Mouse (Mus musculus) bone marrow, adult 2 months (tissue): ENCODE data around the gene Taf6. TPM values are rescaled to one million over a fixed set of nuclear protein-coding genes. Genes with fewer than 3 reads are reported as not detected.
"Not testable (repeated sequence)": the region's sequence is repeated elsewhere in the genome, so short reads cannot be mapped to it uniquely, and the experiment has no call there.

Experiments
- H3K27ac ChIP-seq: fragments of 200-500 bp; 2 replicates; pipeline ENCODE4 v1.5.1; 2012; ENCODE audit warnings: low read depth, mild to moderate bottlenecking, control low read depth, inconsistent platforms, low read length; ENCODE audit not compliant: control insufficient read depth, poor library complexity, insufficient read depth
- H3K4me1 ChIP-seq: fragments of 200-500 bp; 2 replicates; pipeline ENCODE4 v1.6.1; 2011; ENCODE audit warnings: low read length; ENCODE audit not compliant: control insufficient read depth, insufficient read depth
- H3K4me3 ChIP-seq: fragments of 200-500 bp; replicated peaks from 2 replicates; pipeline ENCODE3; 2011; ENCODE audit warnings: mild to moderate bottlenecking, low read depth, low read length, control low read depth; ENCODE audit not compliant: control insufficient read depth
- CTCF ChIP-seq: fragments of 200-500 bp; IDR thresholded peaks from 2 replicates; pipeline ENCODE4 v1.5.1; 2011; ENCODE audit warnings: low read length, control low read depth; ENCODE audit not compliant: control insufficient read depth, insufficient read depth
- POLR2A ChIP-seq: fragments of 200-500 bp; IDR thresholded peaks from 2 replicates; pipeline ENCODE4 v1.6.1; 2011; ENCODE audit warnings: low read depth, mild to moderate bottlenecking, control low read depth, low read length, borderline replicate concordance; ENCODE audit not compliant: control insufficient read depth
- WGBS: fragments of 180-500 bp; shearing (Covaris S2); methylation state at CpG from one replicate; pipeline ENCODE4 v1.1.7; 2018; 5-methylcytosine and 5-hydroxymethylcytosine counted together
- polyA plus RNA-seq: library from polyadenylated mRNA; stranded (reverse); fragments of >200 nt; gene quantifications from 2 replicates; pipeline ENCODE4 v1.2.4, GENCODE M21; 2011; ENCODE audit warnings: low replicate concordance; ENCODE audit not compliant: missing spikeins, insufficient read depth, insufficient read length

Gene Taf6
- polyA plus RNA-seq, 1 experiment: 31.0 TPM

DNA sequence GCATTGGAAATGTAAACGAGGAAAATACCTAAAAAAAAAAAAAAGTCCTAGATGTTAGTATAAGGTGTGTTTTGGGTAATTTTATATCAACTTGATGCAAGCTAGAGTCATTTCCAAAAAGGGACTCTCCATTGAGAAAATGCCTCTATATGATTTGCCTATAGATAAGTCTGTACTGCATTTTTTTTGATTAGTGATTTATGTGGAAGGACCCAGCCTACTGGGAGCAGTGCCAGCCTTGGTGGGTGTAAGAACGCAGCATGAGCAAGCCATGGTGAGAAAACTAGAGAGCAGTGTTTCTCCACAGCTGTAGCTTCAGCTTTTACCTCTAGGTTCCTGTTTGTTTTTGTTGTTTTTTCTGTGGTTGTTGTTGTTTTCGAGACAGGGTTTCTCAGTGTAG lies 36.0 kb upstream of the Taf6 start:
- Histone ChIP-seq H3K4me1 (peaks cover 1% of the 10 kb centered on the region; the same call in 1 of the 2 replicates), H3K4me3 (no peak overlapping the region), H3K27ac (no peak overlapping the region)
- no peak for TF ChIP-seq POLR2A
- TF ChIP-seq CTCF: no peak
- 11% methylated on average over 3 of the region's 3 CpGs for WGBS

DNA sequence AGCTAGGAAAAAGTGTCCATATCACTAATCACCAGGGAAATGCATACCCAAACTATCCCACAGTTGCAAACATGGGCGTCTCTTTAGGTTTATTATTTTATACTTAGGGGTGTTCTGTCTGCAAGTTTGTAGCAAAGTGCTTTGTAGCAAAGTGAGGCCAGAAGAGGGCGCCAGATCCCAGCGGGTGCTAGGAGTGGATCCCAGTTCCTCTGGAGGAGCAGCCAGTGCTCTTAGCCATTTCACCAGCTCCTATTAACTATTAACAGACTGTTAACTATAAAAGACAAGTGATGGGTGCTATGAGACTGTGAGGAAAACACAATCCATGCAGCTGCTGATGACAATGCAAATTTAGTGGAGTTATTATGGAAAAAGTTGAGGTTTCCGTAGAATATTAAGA lies 34.9 kb upstream of the Taf6 start:
- 13% methylated on average over 4 of the region's 4 CpGs for WGBS
- no peak overlapping the region for H3K27ac ChIP-seq
- H3K4me3 ChIP-seq: no peak overlapping the region
- H3K4me1 ChIP-seq: peaks cover 1% of the 10 kb centered on the region; the same call in 1 of the 2 replicates
- TF ChIP-seq POLR2A: no peak
- TF ChIP-seq CTCF: peak; percentile 94

GRCm38 (mm10) chr5:138219864-138220263 lies 32.6 kb upstream of the Taf6 start:
- no peak overlapping the region for H3K4me3 ChIP-seq
- no peak overlapping the region for H3K27ac ChIP-seq
- TF ChIP-seq POLR2A: no peak
- TF ChIP-seq CTCF: no peak
- H3K4me1 ChIP-seq: no peaks in the 10 kb centered on the region; the same call in 1 of the 2 replicates
- 59% methylated on average over 2 of the region's 2 CpGs for WGBS

DNA sequence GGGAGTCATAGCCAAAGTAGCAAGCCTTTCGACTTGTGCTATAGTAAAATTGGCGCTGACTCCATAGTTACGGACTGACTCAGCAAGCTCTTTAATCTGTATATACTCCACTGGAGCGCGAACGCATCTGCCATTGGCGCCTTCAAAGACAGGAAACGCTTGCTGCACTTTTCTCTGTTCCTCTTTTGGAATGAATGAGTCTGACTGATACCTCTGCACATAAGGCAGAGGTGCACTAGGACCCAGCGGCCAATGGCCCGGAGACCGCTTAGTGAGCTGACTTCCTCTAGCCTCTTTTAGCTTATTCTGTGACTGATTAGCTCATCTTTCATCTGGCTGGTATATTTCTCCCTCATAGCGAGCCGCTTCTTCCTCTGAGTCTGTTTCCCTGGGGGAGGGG lies 29.4 kb upstream of the Taf6 start:
- 91% methylated on average over 13 of the region's 13 CpGs for WGBS
- not testable (repeated sequence) for H3K4me1 ChIP-seq, H3K4me3 ChIP-seq

DNA sequence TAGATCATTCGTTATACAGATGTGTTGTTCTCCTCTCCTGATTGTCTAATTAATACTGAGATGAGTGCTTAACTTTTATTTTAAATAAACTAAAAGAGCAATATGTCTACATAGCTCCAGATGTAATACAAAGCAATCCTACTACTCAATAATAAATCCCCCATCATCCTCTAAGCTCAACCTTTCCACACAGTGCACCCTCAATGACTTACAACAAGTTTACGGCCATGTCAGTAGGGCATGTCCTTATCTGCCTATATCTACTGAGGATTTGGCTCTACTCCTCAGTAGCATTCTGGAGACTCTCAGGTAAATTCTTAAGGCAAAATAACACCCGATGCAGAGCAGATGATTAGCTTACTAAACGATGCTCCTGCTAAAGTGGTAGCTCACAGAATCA lies 20.6 kb upstream of the Taf6 start:
- 72% methylated on average over 4 of the region's 4 CpGs for WGBS
- no peaks in the 10 kb centered on the region; the same call in 1 of the 2 replicates for H3K4me1 ChIP-seq

More for the DNA sequence above, 29.4 kb upstream of the Taf6 start:
- H3K27ac ChIP-seq: not testable (repeated sequence)

GRCm38 (mm10) chr5:138207253-138207652 lies 20.0 kb upstream of the Taf6 start:
- Histone ChIP-seq H3K27ac (no peak overlapping the region), H3K4me1 (no peaks in the 10 kb centered on the region; the same call in 1 of the 2 replicates), H3K4me3 (no peak overlapping the region)
- 68% methylated on average over 1 of the region's 1 CpGs for WGBS
- TF ChIP-seq POLR2A: no peak
- TF ChIP-seq CTCF: no peak

More for the DNA sequence above, 20.6 kb upstream of the Taf6 start:
- H3K27ac ChIP-seq: no peak overlapping the region
- no peak overlapping the region for H3K4me3 ChIP-seq
- TF ChIP-seq POLR2A (no peak), CTCF (no peak)

DNA sequence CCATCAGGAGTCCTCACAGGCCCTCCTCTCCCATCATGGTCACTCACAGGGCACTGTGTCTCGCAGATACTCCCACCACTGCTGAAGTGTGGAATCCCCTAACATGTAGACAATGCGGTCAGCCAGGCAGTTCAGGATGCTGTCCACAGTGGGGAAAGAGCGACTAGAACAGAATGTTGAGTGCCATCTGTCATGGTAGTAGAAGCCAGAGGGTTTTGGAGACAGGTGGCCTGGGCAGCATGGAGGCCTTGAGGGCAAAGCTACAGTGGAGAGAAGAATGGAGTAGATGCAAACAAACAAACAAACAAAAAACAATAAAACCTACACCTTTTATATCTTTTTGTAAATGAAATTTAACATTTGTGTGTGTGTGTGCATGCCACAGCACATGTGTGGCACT lies 14.8 kb upstream of the Taf6 start:
- 87% methylated on average over 3 of the region's 3 CpGs for WGBS
- Histone ChIP-seq H3K4me1 (no peaks in the 10 kb centered on the region), H3K27ac (no peak overlapping the region), H3K4me3 (no peak overlapping the region)
- no peak for TF ChIP-seq POLR2A
- no peak for TF ChIP-seq CTCF

GRCm38 (mm10) chr5:138199576-138199975 lies 12.3 kb upstream of the Taf6 start:
- Histone ChIP-seq H3K27ac (no peak overlapping the region), H3K4me1 (no peaks in the 10 kb centered on the region), H3K4me3 (no peak overlapping the region)
- WGBS: 8% methylated on average over 1 of the region's 1 CpGs
- TF ChIP-seq CTCF: no peak
- no peak for TF ChIP-seq POLR2A

GRCm38 (mm10) chr5:138195463-138195862 lies 8.2 kb upstream of the Taf6 start:
- Histone ChIP-seq H3K4me1 (no peaks in the 10 kb centered on the region; the same call in 1 of the 2 replicates), H3K27ac (no peak overlapping the region), H3K4me3 (peak overlapping the region; percentile 48)
- TF ChIP-seq CTCF (no peak), POLR2A (no peak)
- WGBS: 24% methylated on average over 7 of the region's 7 CpGs
